Mouse (Mus musculus) bone marrow macrophage, adult 2 months (primary cell): ENCODE data around the gene Psd4. TPM values are rescaled to one million over a fixed set of nuclear protein-coding genes. Genes with fewer than 3 reads are reported as not detected.

Experiments
- H3K27ac ChIP-seq: 2 replicates; pipeline ENCODE4 v1.5.1; 2012; ENCODE audit warnings: low read depth, low read length; ENCODE audit not compliant: insufficient read depth
- H3K4me1 ChIP-seq: 2 replicates; pipeline ENCODE4 v1.6.1; 2012; ENCODE audit warnings: low read length; ENCODE audit not compliant: control insufficient read depth, insufficient read depth
- H3K4me3 ChIP-seq: 2 replicates; pipeline ENCODE4 v1.5.1; 2012; ENCODE audit warnings: mild to moderate bottlenecking, low read length, moderate library complexity; ENCODE audit not compliant: insufficient read depth
- CTCF ChIP-seq: IDR thresholded peaks from 2 replicates; pipeline ENCODE4 v1.5.1; 2012; ENCODE audit warnings: low read depth, mild to moderate bottlenecking, low read length, moderate library complexity
- POLR2A ChIP-seq: IDR thresholded peaks from 2 replicates; pipeline ENCODE4 v1.6.1; 2012; ENCODE audit warnings: mild to moderate bottlenecking, low read depth, low read length, borderline replicate concordance
- polyA plus RNA-seq: library from polyadenylated mRNA; stranded (reverse); fragments of >200 nt; gene quantifications from 2 replicates; pipeline ENCODE4 v1.2.4, GENCODE M21; 2012; ENCODE audit not compliant: missing spikeins, insufficient read depth, insufficient read length

Psd4 gene
- polyA plus RNA-seq, 1 experiment, result 44.5 TPM

DNA sequence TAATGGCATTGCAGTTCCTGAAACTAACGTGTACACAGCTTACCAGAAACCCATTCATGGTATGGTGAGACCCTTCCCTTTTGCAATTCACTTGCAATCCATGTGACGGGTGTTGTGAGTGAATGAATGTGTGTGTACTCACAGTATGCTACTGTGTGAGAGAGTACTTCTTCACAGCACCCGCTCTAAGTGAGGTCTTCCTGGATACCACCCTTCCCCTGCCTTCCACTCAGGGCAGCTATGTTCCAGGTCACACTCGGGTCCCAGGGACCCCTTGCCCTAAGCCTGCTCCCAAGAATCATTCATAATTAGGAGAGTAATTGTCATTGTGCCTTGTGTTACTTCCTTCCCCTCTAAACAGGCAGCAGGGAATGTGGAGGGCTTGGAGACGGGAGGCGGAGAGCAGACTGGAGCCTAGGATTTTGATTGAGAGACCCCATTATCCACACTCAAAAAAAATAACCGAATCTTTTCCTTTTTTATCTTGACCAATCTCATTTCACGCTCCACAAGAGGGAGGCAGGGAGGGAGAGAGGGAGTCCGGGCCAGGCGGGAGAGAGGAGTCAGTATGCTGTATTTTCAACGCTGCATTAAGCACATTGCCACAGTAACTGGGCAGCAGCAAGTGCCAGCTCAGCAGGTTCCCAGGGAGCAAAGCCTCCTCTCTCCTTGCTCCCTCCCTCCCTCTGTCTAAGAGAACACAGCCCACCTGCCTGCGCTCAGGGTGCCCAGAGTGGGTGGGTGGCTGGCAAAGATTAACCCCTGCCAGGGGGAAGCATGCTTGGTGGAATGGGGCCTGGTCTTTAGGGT is 60.7 kb downstream of the Psd4 start:
- Histone ChIP-seq H3K4me1 (no peaks in the 10 kb centered on the region), H3K27ac (no peak overlapping the region), H3K4me3 (no peak overlapping the region)
- TF ChIP-seq CTCF (no peak), POLR2A (no peak)

DNA sequence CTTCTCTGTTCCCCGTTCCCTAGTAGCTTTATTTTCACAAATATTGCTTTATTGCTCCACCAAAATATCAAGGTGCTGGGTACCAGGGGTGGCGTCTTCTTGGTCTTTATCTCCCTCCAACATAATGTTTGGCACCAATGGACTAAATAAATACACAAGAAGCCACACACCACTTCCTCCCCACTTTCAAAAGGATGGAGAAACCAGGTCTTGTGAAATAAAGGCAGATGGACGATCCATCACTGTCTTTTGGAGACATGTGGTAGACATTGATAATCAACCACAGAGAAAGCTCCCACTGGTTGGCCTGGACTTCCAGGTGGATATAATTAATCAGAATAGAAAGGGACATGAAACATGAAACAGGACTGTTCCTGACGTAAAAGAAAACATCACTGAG is 62.4 kb downstream of the Psd4 start:
- Histone ChIP-seq H3K4me3 (no peak overlapping the region), H3K27ac (no peak overlapping the region), H3K4me1 (no peaks in the 10 kb centered on the region)
- TF ChIP-seq CTCF, result no peak
- TF ChIP-seq POLR2A, result no peak

DNA sequence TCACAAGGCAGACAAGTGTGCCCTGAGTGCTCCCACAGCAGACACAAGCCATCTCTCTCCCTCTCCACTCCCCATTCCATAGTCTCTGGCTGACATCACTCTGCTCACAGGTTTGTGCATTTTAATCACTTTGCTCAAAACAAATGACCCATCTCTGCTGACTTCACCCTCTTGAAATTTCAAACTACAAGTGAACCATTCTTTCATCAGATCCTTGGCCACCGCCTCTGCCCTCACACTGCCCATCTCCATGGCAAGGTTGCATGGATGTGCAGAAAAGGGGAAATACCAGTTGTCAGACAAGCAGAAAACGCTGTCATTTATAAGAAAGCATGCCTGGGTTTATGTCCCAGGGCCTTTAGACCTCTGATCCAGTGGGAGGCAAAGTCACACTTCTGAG is 67.3 kb downstream of the Psd4 start:
- no peak overlapping the region for H3K27ac ChIP-seq
- no peaks in the 10 kb centered on the region for H3K4me1 ChIP-seq
- no peak for TF ChIP-seq CTCF
- TF ChIP-seq POLR2A, result no peak
- no peak overlapping the region for H3K4me3 ChIP-seq

DNA sequence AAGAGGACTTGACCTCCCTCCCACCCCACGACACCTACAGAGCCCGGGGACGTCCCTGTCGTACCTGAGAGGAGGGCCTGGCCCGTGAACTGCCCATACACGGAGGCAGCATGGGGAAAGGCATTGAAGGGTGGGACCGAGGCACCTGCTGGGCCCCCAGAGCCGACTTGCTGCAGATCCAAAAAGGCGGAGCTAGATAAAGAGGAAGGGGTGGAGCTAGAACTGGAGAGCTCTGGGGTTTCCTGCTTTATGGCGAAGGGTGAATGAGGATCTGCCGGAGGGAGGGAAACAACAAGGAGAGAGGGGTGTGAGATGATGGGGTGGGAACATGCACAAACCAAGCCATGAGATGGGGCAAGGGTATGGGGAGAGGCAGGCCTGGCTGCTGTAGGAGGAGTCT is 68.3 kb downstream of the Psd4 start:
- Histone ChIP-seq H3K4me1 (no peaks in the 10 kb centered on the region), H3K27ac (no peak overlapping the region), H3K4me3 (no peak overlapping the region)
- TF ChIP-seq POLR2A (no peak), CTCF (no peak)

DNA sequence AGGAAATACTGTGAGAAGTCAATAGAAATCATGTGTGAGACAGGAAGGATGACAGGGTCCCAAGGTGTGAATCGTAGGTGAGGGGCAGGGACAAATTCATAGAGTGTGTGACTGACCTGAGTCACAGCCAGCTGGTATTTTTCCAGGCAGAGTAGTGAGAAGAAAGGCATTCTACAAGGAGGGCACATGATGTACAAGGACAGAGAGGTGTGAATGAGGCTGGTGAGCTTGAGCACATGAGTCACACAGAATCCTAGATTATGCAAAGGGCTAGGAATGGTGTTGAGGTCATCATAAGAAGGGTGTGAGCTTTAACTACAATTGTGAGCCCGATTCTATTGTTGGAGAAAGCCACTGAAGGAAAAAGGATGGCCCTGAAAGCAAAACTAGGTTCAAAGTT is 72.7 kb downstream of the Psd4 start:
- no peak overlapping the region for H3K27ac ChIP-seq
- TF ChIP-seq CTCF (no peak), POLR2A (no peak)
- H3K4me1 ChIP-seq, result no peaks in the 10 kb centered on the region
- H3K4me3 ChIP-seq, result no peak overlapping the region

DNA sequence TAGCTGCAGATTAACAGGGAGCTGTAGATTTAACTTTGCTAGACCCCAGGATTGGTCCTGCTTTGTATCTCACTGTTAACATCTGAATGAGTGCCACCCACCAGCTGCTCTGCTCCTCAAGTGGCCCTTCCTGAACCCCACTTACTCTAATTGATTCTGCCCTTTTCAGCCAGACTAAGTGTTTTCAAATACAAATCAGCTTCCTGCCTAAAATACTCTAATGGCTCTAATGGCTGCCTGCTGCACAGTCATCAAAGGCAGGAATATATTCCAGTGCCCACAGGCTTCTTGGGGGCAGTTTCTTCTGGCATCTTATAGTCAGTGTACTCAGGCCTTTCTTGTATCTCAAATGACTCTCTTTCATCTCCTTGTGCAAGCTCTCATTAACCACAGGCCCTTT is 74.5 kb downstream of the Psd4 start:
- H3K27ac ChIP-seq, result no peak overlapping the region
- no peaks in the 10 kb centered on the region for H3K4me1 ChIP-seq
- TF ChIP-seq POLR2A (no peak), CTCF (no peak)
- H3K4me3 ChIP-seq, result no peak overlapping the region

DNA sequence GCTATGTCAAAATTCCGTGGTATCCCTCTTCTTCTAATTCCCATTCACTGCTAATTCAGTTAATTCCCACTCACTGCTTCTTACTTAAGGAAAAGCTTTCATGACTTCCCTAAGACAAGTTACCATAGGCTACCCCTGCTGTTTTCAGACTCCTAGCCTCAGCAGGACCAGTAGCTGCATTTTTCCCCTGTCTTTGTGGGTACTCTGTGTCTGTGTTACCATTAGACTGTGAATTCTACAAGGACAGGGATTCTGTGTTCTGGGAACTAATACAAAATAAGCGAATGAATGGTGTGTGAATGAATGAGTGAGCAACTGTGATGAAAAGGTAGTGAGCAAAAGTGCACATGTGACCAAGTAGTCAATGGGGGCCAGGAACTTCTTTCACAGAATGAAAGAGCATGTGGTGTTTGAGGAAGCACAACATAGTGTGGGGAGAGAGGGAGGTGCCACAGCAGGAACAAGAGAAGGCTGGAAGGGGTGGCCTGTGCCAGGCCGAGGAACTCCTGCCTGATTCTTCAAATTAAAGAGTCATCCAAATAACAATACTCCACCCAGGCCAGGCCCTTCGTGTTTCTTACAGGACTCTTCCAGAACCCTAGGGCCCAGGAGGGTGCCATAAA is 75.0 kb downstream of the Psd4 start:
- TF ChIP-seq CTCF (no peak), POLR2A (no peak)
- no peak overlapping the region for H3K4me3 ChIP-seq
- H3K4me1 ChIP-seq, result no peaks in the 10 kb centered on the region
- no peak overlapping the region for H3K27ac ChIP-seq

DNA sequence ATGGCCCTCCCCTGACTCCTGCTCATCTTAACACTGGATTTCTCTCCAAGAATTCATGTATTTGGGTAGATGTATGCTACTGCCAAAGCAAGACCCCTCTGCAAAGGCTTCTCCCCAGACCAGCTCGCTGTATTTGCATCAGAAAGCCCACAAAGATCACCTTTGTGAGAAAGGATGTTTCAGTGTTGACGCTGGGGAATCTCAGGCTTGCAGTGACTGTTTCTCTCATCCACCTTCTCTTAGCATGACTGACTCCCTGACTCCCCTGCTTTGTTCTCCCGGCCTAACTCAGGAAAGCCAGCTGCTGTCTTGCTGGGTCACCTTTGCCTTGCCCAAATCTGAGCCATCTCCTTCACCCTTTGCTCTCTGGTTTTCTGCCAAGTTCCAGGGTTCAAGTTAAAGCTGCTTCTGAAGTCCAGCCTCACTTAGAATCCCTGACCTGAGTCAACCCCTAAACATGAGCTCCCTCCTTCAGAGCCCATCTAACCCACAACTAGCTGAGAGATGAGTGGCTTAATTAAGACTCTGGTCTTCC is 75.9 kb downstream of the Psd4 start:
- no peaks in the 10 kb centered on the region for H3K4me1 ChIP-seq
- TF ChIP-seq CTCF (no peak), POLR2A (no peak)

DNA sequence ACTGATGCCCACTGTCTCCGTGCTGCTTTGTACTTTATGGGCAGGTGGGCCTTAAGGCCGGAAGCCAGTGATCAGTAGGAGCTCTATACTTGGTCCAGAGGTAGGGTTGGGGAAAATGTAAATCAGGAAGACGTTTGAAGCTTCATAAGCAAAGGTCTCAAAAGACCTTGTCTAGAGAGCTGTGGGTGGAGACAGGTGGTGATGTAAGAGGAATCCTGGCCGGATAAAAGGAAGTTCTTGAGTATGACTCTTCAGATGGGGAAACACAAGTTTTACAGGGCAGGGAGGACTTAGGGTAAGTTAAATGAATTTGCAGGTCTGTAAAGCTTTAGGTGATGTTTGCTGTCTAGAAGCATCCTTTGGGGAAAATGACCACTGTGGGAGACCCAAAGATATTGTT is 81.7 kb downstream of the Psd4 start:
- TF ChIP-seq CTCF (no peak), POLR2A (no peak)
- Histone ChIP-seq H3K4me3 (no peak overlapping the region), H3K4me1 (no peaks in the 10 kb centered on the region)

More for the DNA sequence above, 75.9 kb downstream of the Psd4 start:
- Histone ChIP-seq H3K27ac (no peak overlapping the region), H3K4me3 (no peak overlapping the region)

DNA sequence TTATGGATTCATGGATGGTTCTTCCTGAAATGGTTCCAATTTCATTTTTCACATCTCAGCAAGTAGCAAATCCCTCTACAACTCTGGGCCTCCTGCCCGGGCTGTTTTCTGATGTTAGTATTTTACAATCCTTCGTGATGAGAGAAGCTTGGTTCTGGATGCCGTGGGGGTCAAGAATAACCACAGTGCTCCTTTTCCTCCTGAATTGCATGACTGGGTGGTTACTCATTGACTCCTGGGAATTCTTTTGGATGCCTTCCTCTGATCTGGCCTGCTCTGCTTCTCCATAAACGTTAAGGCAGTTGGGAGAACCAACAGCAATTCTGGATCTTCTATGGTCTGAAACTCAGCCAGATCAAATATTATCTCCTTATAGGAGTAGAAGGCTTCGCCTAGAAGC is 85.8 kb downstream of the Psd4 start:
- Histone ChIP-seq H3K4me3 (no peak overlapping the region), H3K4me1 (0 out of 2 replicates have a peak, but pooled peaks cover 3% of the 10 kb centered on the region), H3K27ac (no peak overlapping the region)
- no peak for TF ChIP-seq POLR2A
- TF ChIP-seq CTCF, result no peak

More for the DNA sequence above, 81.7 kb downstream of the Psd4 start:
- H3K27ac ChIP-seq, result no peak overlapping the region
